Mouse (Mus musculus) testis, adult 2 months (tissue): ENCODE data around the gene Hgd.

Experiments
- CTCF ChIP-seq: fragments of 200-500 bp; IDR thresholded peaks from 2 replicates; pipeline ENCODE4 v1.5.1; 2012; ENCODE audit warnings: low read depth, mild to moderate bottlenecking, inconsistent platforms, low read length, moderate library complexity; ENCODE audit not compliant: control insufficient read depth, insufficient read depth, insufficient replicate concordance
- POLR2A ChIP-seq: fragments of 200-500 bp; IDR thresholded peaks from 2 replicates; pipeline ENCODE4 v1.6.1; 2012; ENCODE audit warnings: low read depth, mild to moderate bottlenecking, inconsistent platforms, low read length, moderate library complexity; ENCODE audit not compliant: control insufficient read depth

DNA sequence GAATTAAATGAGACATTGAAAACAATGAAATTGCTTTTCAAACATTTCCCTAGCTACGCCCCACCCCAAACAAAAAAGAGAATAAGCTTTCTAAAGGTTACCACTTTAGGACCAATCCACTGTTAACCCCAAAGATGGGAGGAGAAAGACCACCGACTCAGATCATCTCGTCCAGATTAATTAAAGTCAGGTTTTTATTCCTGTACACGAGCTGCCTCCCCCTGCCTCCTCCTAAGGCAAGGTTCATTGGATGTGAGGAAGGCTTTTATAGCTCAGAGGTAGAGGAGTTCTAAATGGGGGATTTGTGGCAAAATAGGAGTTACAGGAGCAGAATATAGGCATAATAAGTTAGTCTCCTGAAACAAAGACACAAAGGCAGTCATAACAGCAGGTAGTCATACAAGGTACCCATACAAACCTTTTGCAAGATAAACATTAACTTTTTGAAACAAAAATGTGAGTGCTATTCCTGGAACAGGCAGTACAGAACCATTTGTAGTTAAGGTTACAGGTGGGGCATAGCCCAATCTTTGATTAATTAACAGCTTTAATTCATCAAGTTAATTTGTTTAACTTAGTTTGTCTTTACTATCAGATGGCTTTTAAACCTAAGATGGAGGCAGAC, 75.0 kb downstream of the Hgd start:
- TF ChIP-seq CTCF (no peak), POLR2A (no peak)
